Mouse (Mus musculus) adrenal gland, postnatal 36 days (tissue): ENCODE data around the gene Ccdc162. TPM values are rescaled to one million over a fixed set of nuclear protein-coding genes. Genes with fewer than 3 reads are reported as not detected.
A peak's percentile ranks its signal among the peaks of the same experiment; 100 is the strongest.
"Not testable (repeated sequence)": the region's sequence is repeated elsewhere in the genome, so short reads cannot be mapped to it uniquely, and the experiment has no call there.

ENCODE experiments used
- DNase-seq, 2 experiments: peaks; one replicate each; pipeline ENCODE4 v3.0.0; 2021; ENCODE audit warnings: mixed read lengths in 1 of 2
- total RNA-seq, 2 experiments: library from RNA; stranded (reverse); gene quantifications; 2 replicates each; pipeline ENCODE4 v1.2.3; 2021

Gene Ccdc162
- total RNA-seq, 2 experiments from 2014 or later = 0.33 to 0.53 TPM

- DNase-seq = peak in 1 of 2 experiments; percentile 19
These were observed 19.4 kb downstream of the Ccdc162 start for GRCm38 (mm10) chr10:41697040-41697439.

- no peak for DNase-seq
These were observed 25.5 kb downstream of the Ccdc162 start for GRCm38 (mm10) chr10:41690978-41691377.

- DNase-seq = peak; percentile 60 to 75
These were observed 26.2 kb downstream of the Ccdc162 start for GRCm38 (mm10) chr10:41689941-41690887.

- peak; percentile 2 to 16 for DNase-seq
These were observed 31.9 kb downstream of the Ccdc162 start for GRCm38 (mm10) chr10:41684548-41684996.

GRCm38 (mm10) chr10:41682546-41683393 lies 33.7 kb downstream of the Ccdc162 start:
- peak; percentile 86 to 88 for DNase-seq

GRCm38 (mm10) chr10:41678746-41679360 lies 37.6 kb downstream of the Ccdc162 start:
- DNase-seq = peak; percentile 71 to 83

- no peak for DNase-seq
These were observed 39.0 kb downstream of the Ccdc162 start for GRCm38 (mm10) chr10:41677396-41677795.

- DNase-seq = no peak
These were observed 39.8 kb downstream of the Ccdc162 start for GRCm38 (mm10) chr10:41676661-41677061.

- DNase-seq = no peak
These were observed 40.4 kb downstream of the Ccdc162 start for GRCm38 (mm10) chr10:41675842-41676571.

- no peak for DNase-seq
These were observed 41.2 kb downstream of the Ccdc162 start for GRCm38 (mm10) chr10:41675243-41675642.

- no peak for DNase-seq
These were observed 42.1 kb downstream of the Ccdc162 start for GRCm38 (mm10) chr10:41674362-41674761.

GRCm38 (mm10) chr10:41670196-41670595 lies 46.2 kb downstream of the Ccdc162 start:
- no peak for DNase-seq

GRCm38 (mm10) chr10:41665498-41665897 lies 50.9 kb downstream of the Ccdc162 start:
- no peak for DNase-seq

GRCm38 (mm10) chr10:41659671-41660070 lies 56.8 kb downstream of the Ccdc162 start:
- DNase-seq = not testable (repeated sequence)

- DNase-seq = not testable (repeated sequence)
These were observed 60.8 kb downstream of the Ccdc162 start for GRCm38 (mm10) chr10:41655684-41656083.

GRCm38 (mm10) chr10:41652988-41653387 lies 63.4 kb downstream of the Ccdc162 start:
- no peak for DNase-seq

- DNase-seq = no peak
These were observed 64.2 kb downstream of the Ccdc162 start for GRCm38 (mm10) chr10:41652094-41652775.

- peak in 1 of 2 experiments; percentile 2 for DNase-seq
These were observed 64.9 kb downstream of the Ccdc162 start for GRCm38 (mm10) chr10:41651532-41651931.

GRCm38 (mm10) chr10:41649186-41649585 lies 67.2 kb downstream of the Ccdc162 start:
- no peak for DNase-seq

- no peak for DNase-seq
These were observed 77.7 kb downstream of the Ccdc162 start for GRCm38 (mm10) chr10:41638776-41639175.
